Mouse (Mus musculus): ENCODE results near the gene Rsad2. TPM values are rescaled to one million over a fixed set of nuclear protein-coding genes. Genes with fewer than 3 reads are reported as not detected.

Rsad2 gene
- total RNA-seq, 2 experiments from 2014 or later, result 0.61 to 1.1 TPM

- H3K27ac ChIP-seq, result peak overlapping the region; percentile 96
- peak; percentile 60 for TF ChIP-seq CTCF (conservative IDR thresholded peaks at IDR 0.05)
Measured at GRCm38 (mm10) chr12:26470042-26470409, 13.8 kb upstream of the Rsad2 start.

GRCm38 (mm10) chr12:26469098-26470041, 13.1 kb upstream of the Rsad2 start, which contains the start of gene Cmpk2:
Gene Cmpk2 (plus strand): TSS chr12:26469204.
- Histone ChIP-seq H3K27ac (peak within 1 kb of the TSS; percentile 96), H3K4me3 (peak within 1 kb of the TSS; percentile 83)
- TF ChIP-seq CTCF (conservative IDR thresholded peaks at IDR 0.05), result no peak
- peak; percentile 79 to 85 for DNase-seq (ENCODE audit: low spot score in 2 of 2)

More at GRCm38 (mm10) chr12:26470042-26470409, 13.8 kb upstream of the Rsad2 start:
- DNase-seq (ENCODE audit: low spot score in 2 of 2), result no peak
- peak overlapping the region; percentile 83 for H3K4me3 ChIP-seq

DNA sequence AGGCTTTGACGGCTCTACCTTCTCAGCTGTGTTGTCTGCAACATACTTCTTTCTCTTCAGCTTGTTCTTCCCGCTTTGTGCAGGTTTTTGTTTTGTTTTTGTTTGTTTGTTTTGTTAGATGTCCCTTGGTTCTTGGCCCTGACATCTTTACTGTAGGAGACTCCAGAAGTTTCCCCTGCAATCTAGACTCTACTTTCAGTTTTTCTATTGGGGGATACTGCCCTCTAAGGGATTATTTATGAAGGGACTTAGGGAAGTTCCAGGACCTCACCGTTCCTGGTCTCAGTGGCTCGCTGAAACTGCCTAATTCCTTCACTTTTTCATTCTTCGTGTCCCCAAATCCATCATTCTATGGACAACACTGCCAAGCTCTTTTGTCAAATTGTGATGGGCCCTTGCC, 9.3 kb upstream of the Rsad2 start:
- Histone ChIP-seq H3K27ac (no peak overlapping the region), H3K4me3 (no peak overlapping the region)
- no peak for DNase-seq (ENCODE audit: low spot score in 2 of 2)
- peak; percentile 59 for TF ChIP-seq CTCF (conservative IDR thresholded peaks at IDR 0.05)

DNA sequence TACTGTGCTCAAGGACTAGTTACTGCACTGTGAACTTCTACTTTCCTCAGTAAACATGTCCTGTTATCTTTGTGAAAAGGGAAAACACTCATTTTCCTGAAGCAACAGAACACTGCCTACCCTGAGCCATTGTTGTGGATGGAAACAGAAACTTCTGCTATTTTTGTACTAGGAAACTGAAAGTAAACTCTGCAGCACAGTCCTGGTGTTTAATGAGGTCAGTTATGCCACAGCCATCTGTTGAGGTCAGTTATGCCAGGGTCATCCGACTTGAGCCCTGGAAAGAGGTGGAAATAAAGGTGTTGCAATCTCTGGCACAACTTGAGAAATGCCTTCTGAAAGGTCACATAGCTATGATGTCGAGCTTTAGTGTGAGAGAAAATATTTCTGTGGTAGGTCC, 3.8 kb upstream of the Rsad2 start:
- Histone ChIP-seq H3K4me3 (no peak overlapping the region), H3K27ac (no peak overlapping the region)
- no peak for TF ChIP-seq CTCF (conservative IDR thresholded peaks at IDR 0.05)
- no peak for DNase-seq (ENCODE audit: low spot score in 2 of 2)

- TF ChIP-seq CTCF (conservative IDR thresholded peaks at IDR 0.05), result no peak
- Histone ChIP-seq H3K4me3 (no peak overlapping the region), H3K27ac (no peak overlapping the region)
- no peak for DNase-seq (ENCODE audit: low spot score in 2 of 2)
Measured at GRCm38 (mm10) chr12:26454682-26455081, 1.6 kb downstream of the Rsad2 start.

GRCm38 (mm10) chr12:26452951-26453350, 3.3 kb downstream of the Rsad2 start:
- Histone ChIP-seq H3K27ac (no peak overlapping the region), H3K4me3 (no peak overlapping the region)
- DNase-seq (ENCODE audit: low spot score in 2 of 2), result no peak
- no peak for TF ChIP-seq CTCF (conservative IDR thresholded peaks at IDR 0.05)

DNA sequence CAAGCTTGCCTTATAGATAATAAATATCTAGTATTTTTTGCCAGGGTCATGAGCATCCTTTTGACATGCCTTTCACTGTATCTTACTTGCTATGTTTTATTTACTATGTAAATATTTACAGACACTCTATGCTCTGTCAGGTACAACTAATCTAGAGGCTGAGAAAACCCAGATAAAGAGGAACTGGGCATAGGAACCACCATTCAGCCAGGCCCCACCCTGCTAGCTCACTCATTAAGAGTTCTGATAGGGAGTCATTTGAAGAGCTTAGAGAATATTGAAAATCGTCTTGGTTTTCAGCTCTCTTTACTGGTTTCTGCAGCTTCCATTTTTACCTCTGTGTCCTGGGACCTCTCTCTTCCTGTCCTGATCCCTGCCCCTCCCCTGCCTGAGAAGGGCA, 5.1 kb downstream of the Rsad2 start:
- no peak for TF ChIP-seq CTCF (conservative IDR thresholded peaks at IDR 0.05)
- Histone ChIP-seq H3K27ac (no peak overlapping the region), H3K4me3 (no peak overlapping the region)
- DNase-seq (ENCODE audit: low spot score in 2 of 2), result no peak

GRCm38 (mm10) chr12:26449483-26449882, 6.8 kb downstream of the Rsad2 start:
- DNase-seq (ENCODE audit: low spot score in 2 of 2), result no peak
- Histone ChIP-seq H3K27ac (no peak overlapping the region), H3K4me3 (no peak overlapping the region)
- no peak for TF ChIP-seq CTCF (conservative IDR thresholded peaks at IDR 0.05)

- H3K4me3 ChIP-seq, result no peak overlapping the region
- DNase-seq (ENCODE audit: low spot score in 2 of 2), result no peak
- no peak for TF ChIP-seq CTCF (conservative IDR thresholded peaks at IDR 0.05)
- no peak overlapping the region for H3K27ac ChIP-seq
Measured at GRCm38 (mm10) chr12:26446377-26447045, 9.7 kb downstream of the Rsad2 start.

- H3K27ac ChIP-seq, result no peak overlapping the region
- TF ChIP-seq CTCF (conservative IDR thresholded peaks at IDR 0.05), result no peak
- no peak for DNase-seq (ENCODE audit: low spot score in 2 of 2)
- no peak overlapping the region for H3K4me3 ChIP-seq
Measured at GRCm38 (mm10) chr12:26444511-26444910, 11.7 kb downstream of the Rsad2 start.

DNA sequence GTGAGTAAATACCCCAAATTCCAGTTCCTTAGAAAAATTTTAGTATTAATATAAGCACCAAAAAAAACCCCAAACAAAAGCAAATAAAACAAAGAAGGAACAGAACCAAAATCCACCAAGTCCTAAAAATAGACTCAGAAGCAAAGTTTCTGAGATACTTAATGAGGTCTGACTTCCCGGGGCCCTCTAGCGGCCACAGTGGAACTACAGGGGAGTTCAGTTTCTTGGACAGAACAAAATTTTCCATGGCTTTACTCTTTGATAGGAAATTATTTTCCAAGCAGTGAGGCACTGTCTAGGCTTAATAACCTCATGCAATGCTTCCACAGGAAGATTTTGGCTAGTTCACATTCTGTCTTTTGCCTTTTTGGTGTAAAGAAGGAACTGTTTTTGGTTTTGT, 12.2 kb downstream of the Rsad2 start:
- peak; percentile 98 for TF ChIP-seq CTCF (conservative IDR thresholded peaks at IDR 0.05)
- Histone ChIP-seq H3K4me3 (no peak overlapping the region), H3K27ac (no peak overlapping the region)
- DNase-seq (ENCODE audit: low spot score in 2 of 2), result peak; percentile 52 to 76

DNA sequence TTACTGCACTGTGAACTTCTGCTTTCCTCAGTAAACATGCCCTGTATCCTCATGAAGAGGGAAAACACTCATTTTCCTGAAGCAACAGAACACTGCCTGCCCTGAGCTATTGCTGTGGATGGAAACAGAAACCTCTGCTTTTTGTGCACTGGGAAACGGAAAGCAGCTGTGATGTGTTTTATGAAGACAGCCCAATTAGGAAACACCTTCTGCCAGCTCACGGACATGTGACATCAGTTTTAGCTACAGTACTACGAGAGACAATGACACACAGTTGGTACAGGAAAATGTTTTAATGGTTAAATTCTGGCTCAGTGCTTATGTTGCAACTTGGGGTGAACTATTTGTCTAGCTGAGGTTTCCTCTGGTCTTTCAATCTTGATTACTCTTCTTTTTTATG, 16.9 kb downstream of the Rsad2 start:
- DNase-seq (ENCODE audit: low spot score in 2 of 2), result no peak
- H3K4me3 ChIP-seq, result no peak overlapping the region
- no peak for TF ChIP-seq CTCF (conservative IDR thresholded peaks at IDR 0.05)
- no peak overlapping the region for H3K27ac ChIP-seq

- no peak overlapping the region for H3K4me3 ChIP-seq
- no peak for TF ChIP-seq CTCF (conservative IDR thresholded peaks at IDR 0.05)
- no peak overlapping the region for H3K27ac ChIP-seq
- DNase-seq (ENCODE audit: low spot score in 2 of 2), result no peak
Measured at GRCm38 (mm10) chr12:26437950-26438349, 18.3 kb downstream of the Rsad2 start.

Measured in layer of hippocampus, adult 2 months (tissue).